Mouse (Mus musculus) bone marrow macrophage, adult 2 months (primary cell): ENCODE measurements around the gene Tstd2. TPM values are rescaled to one million over a fixed set of nuclear protein-coding genes. Genes with fewer than 3 reads are reported as not detected.

Experiments used
- H3K27ac ChIP-seq: 2 replicates; pipeline ENCODE4 v1.5.1; 2012; ENCODE audit warnings: low read depth, low read length; ENCODE audit not compliant: insufficient read depth
- H3K4me1 ChIP-seq: 2 replicates; pipeline ENCODE4 v1.6.1; 2012; ENCODE audit warnings: low read length; ENCODE audit not compliant: control insufficient read depth, insufficient read depth
- H3K4me3 ChIP-seq: 2 replicates; pipeline ENCODE4 v1.5.1; 2012; ENCODE audit warnings: mild to moderate bottlenecking, low read length, moderate library complexity; ENCODE audit not compliant: insufficient read depth
- CTCF ChIP-seq: IDR thresholded peaks from 2 replicates; pipeline ENCODE4 v1.5.1; 2012; ENCODE audit warnings: low read depth, mild to moderate bottlenecking, low read length, moderate library complexity
- POLR2A ChIP-seq: IDR thresholded peaks from 2 replicates; pipeline ENCODE4 v1.6.1; 2012; ENCODE audit warnings: mild to moderate bottlenecking, low read depth, low read length, borderline replicate concordance
- polyA plus RNA-seq: library from polyadenylated mRNA; stranded (reverse); fragments of >200 nt; gene quantifications from 2 replicates; pipeline ENCODE4 v1.2.4, GENCODE M21; 2012; ENCODE audit not compliant: missing spikeins, insufficient read depth, insufficient read length

Gene Tstd2
- polyA plus RNA-seq, 1 experiment = 34.2 TPM

GRCm38 (mm10) chr4:46099132-46099531 is 39.4 kb downstream of the Tstd2 start:
- Histone ChIP-seq H3K27ac (no peak overlapping the region), H3K4me3 (no peak overlapping the region), H3K4me1 (peaks cover 34% of the 10 kb centered on the region)
- no peak for TF ChIP-seq CTCF
- no peak for TF ChIP-seq POLR2A

- no peak overlapping the region for H3K4me3 ChIP-seq
- TF ChIP-seq POLR2A = no peak
- no peak for TF ChIP-seq CTCF
- H3K4me1 ChIP-seq = peaks cover 33% of the 10 kb centered on the region
- no peak overlapping the region for H3K27ac ChIP-seq
These were observed 40.9 kb downstream of the Tstd2 start for GRCm38 (mm10) chr4:46097591-46097990.

GRCm38 (mm10) chr4:46096546-46096945 is 41.9 kb downstream of the Tstd2 start:
- TF ChIP-seq POLR2A (no peak), CTCF (no peak)
- Histone ChIP-seq H3K4me1 (peaks cover 34% of the 10 kb centered on the region), H3K27ac (no peak overlapping the region), H3K4me3 (no peak overlapping the region)

- TF ChIP-seq CTCF (no peak), POLR2A (no peak)
- Histone ChIP-seq H3K4me1 (peaks cover 34% of the 10 kb centered on the region), H3K27ac (no peak overlapping the region), H3K4me3 (no peak overlapping the region)
These were observed 42.7 kb downstream of the Tstd2 start for GRCm38 (mm10) chr4:46095826-46096159.

GRCm38 (mm10) chr4:46094916-46095825 is 43.3 kb downstream of the Tstd2 start:
- TF ChIP-seq CTCF (no peak), POLR2A (no peak)
- Histone ChIP-seq H3K4me1 (peaks cover 30% of the 10 kb centered on the region), H3K4me3 (no peak overlapping the region), H3K27ac (0 out of 2 replicates have a peak overlapping the region, but pooled peaks have one; percentile 6)

GRCm38 (mm10) chr4:46092429-46093076 is 45.9 kb downstream of the Tstd2 start:
- Histone ChIP-seq H3K4me3 (no peak overlapping the region), H3K4me1 (peaks cover 30% of the 10 kb centered on the region), H3K27ac (no peak overlapping the region; the same call in 1 of the 2 replicates)
- TF ChIP-seq CTCF = no peak
- TF ChIP-seq POLR2A = no peak

- H3K27ac ChIP-seq = no peak overlapping the region
- H3K4me3 ChIP-seq = no peak overlapping the region
- peaks cover 37% of the 10 kb centered on the region for H3K4me1 ChIP-seq
- no peak for TF ChIP-seq CTCF
- TF ChIP-seq POLR2A = no peak
These were observed 48.9 kb downstream of the Tstd2 start for GRCm38 (mm10) chr4:46089524-46090125.

GRCm38 (mm10) chr4:46087852-46088251 is 50.6 kb downstream of the Tstd2 start:
- peaks cover 36% of the 10 kb centered on the region for H3K4me1 ChIP-seq
- H3K4me3 ChIP-seq = peak overlapping the region; percentile 38; the same call in 1 of the 2 replicates
- H3K27ac ChIP-seq = peak overlapping the region; percentile 90
- no peak for TF ChIP-seq CTCF
- no peak for TF ChIP-seq POLR2A

GRCm38 (mm10) chr4:46087427-46087771 is 51.1 kb downstream of the Tstd2 start:
- H3K27ac ChIP-seq = peak overlapping the region; percentile 90
- H3K4me3 ChIP-seq = peak overlapping the region; percentile 38
- H3K4me1 ChIP-seq = peaks cover 32% of the 10 kb centered on the region
- TF ChIP-seq POLR2A (0 out of 2 replicates have a peak, but pooled peaks have one; percentile 45), CTCF (no peak)
